Mouse (Mus musculus) embryonic facial prominence, embryonic 13.5 days (tissue): ENCODE data around the gene Nphp1. TPM values are rescaled to one million over a fixed set of nuclear protein-coding genes. Genes with fewer than 3 reads are reported as not detected.
A peak's percentile ranks its signal among the peaks of the same experiment; 100 is the strongest.

ENCODE experiments used
- ATAC-seq: fragments of 200-750 bp; cut with Nextera tagmentation; 2 replicates; pipeline ENCODE4 v1.8.0; 2017; ENCODE audit warnings: low read depth; ENCODE audit not compliant: insufficient number of reproducible peaks, insufficient read depth, low FRiP score, low TSS enrichment
- H3K27ac ChIP-seq: fragments of 300-500 bp; sonication (generic); 2 replicates; pipeline ENCODE4 v1.5.1; 2015; ENCODE audit warnings: moderate library complexity, mild to moderate bottlenecking, inconsistent platforms
- H3K27me3 ChIP-seq: fragments of 300-500 bp; sonication (generic); 2 replicates; pipeline ENCODE4 v1.6.1; 2015; ENCODE audit warnings: mild to moderate bottlenecking, inconsistent platforms
- H3K36me3 ChIP-seq: fragments of 300-500 bp; sonication (generic); 2 replicates; pipeline ENCODE4 v1.6.1; 2015; ENCODE audit warnings: mild to moderate bottlenecking, inconsistent platforms
- H3K4me1 ChIP-seq: fragments of 300-500 bp; sonication (generic); 2 replicates; pipeline ENCODE4 v1.6.1; 2015; ENCODE audit warnings: inconsistent platforms
- H3K4me2 ChIP-seq: fragments of 300-500 bp; sonication (generic); 2 replicates; pipeline ENCODE4 v1.6.1; 2015; ENCODE audit warnings: moderate library complexity, mild to moderate bottlenecking, inconsistent platforms
- H3K4me3 ChIP-seq: fragments of 300-500 bp; sonication (generic); 2 replicates; pipeline ENCODE4 v1.5.1; 2015; ENCODE audit warnings: mild to moderate bottlenecking, inconsistent platforms
- H3K9ac ChIP-seq: fragments of 300-500 bp; sonication (generic); 2 replicates; pipeline ENCODE4 v1.6.1; 2015; ENCODE audit warnings: mild to moderate bottlenecking, inconsistent platforms
- H3K9me3 ChIP-seq: fragments of 300-500 bp; sonication (generic); 2 replicates; pipeline ENCODE4 v1.6.1; 2016; ENCODE audit warnings: inconsistent platforms
- WGBS: fragments of 180-500 bp; shearing (Covaris S2); methylation state at CpG from one replicate; pipeline ENCODE4 v1.1.7; 2015; ENCODE audit warnings: mixed read lengths; 5-methylcytosine and 5-hydroxymethylcytosine counted together
- polyA plus RNA-seq: library from polyadenylated mRNA; unstranded; fragments of >200 nt; fragmentation: Nextera tagmentation; extraction: Ambion mirVana; gene quantifications from 2 replicates; pipeline ENCODE4 v1.2.1, GENCODE M21; 2015

Gene Nphp1
- polyA plus RNA-seq = 28.4 and 31.3 TPM in 2 replicates

DNA sequence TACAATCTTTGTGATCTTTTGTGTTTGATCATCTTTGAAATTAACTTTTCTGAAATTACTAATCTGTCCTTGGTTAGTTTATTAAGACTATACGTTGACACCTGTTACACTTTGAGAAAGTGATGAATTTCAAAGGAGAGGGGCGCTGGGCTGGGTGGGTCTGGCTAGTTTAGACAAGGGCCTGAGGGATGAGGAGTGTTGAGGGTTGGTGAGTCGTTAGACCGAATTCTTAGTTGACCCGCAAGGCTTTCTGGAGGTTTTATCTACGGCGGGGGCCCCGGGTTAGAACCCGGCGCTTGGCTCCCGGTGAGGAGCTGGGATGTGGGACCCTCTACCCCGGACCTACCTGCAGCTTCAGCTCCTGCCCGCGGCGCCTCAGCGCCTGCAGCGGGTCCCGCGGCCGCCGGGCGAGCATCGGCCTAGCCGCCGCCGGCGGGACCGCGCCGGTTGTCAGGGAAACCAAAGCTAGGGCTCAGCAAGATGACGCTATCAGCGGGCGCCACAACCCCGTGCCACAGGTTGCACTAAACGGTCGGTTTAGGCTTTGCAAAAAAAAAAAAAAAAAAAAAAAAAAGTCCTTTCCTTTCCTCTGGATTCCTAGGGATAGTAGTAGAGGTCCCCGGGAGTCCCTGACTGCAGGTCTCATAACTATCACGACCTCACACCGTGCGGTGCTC is at the start of gene Nphp1:
Gene Nphp1 (minus strand): TSS at position 458 of the 677 bp plus-strand sequence.
- peak within 1 kb of the TSS; percentile 70 for H3K27ac ChIP-seq
- peak within 1 kb of the TSS; percentile 74 for H3K4me3 ChIP-seq
- H3K9ac ChIP-seq = peak within 1 kb of the TSS; percentile 83
- WGBS = under 1% methylated on average over 40 of the region's 40 CpGs
- no peaks in the 10 kb centered on the region for H3K27me3 ChIP-seq
- no peaks in the 10 kb centered on the region for H3K36me3 ChIP-seq
- H3K4me2 ChIP-seq = peak within 1 kb of the TSS; percentile 65
- ATAC-seq = peak; percentile 73; the same call in 1 of the 2 replicates
- no peaks in the 10 kb centered on the region for H3K9me3 ChIP-seq
- H3K4me1 ChIP-seq = peaks cover 20% of the 10 kb centered on the region

DNA sequence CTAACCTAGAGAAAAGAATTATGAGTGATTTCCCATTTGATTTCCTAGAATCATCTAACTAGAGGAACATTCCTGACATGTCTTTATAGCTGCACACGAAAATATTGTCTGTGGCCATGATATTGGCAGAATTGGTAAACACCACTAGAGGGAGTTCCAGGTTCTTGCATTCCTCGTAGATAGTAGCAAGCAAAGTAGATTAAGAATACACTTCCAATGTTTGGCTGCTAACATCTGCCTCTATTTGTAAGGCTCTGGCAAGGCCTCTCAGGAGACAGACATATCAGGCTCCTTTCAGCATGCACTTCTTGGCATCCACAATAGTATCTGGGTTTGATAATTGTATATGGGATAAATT is 44.1 kb upstream of the Nphp1 start:
- Histone ChIP-seq H3K4me1 (peaks cover 14% of the 10 kb centered on the region; the same call in 1 of the 2 replicates), H3K36me3 (0 out of 2 replicates have a peak, but pooled peaks cover 4% of the 10 kb centered on the region), H3K27ac (no peak overlapping the region), H3K4me3 (no peak overlapping the region), H3K9ac (no peak overlapping the region), H3K27me3 (peaks cover 9% of the 10 kb centered on the region), H3K4me2 (no peak overlapping the region), H3K9me3 (no peaks in the 10 kb centered on the region)
- WGBS = 17% methylated on average over 2 of the region's 2 CpGs
- no peak for ATAC-seq

GRCm38 (mm10) chr2:127832103-127832832 is 43.6 kb upstream of the Nphp1 start:
- peaks cover 4% of the 10 kb centered on the region for H3K27me3 ChIP-seq
- peaks cover 4% of the 10 kb centered on the region for H3K36me3 ChIP-seq
- peak overlapping the region; percentile 77 for H3K4me2 ChIP-seq
- peak overlapping the region; percentile 78 for H3K4me3 ChIP-seq
- ATAC-seq = peak; percentile 52; the same call in 1 of the 2 replicates
- H3K9ac ChIP-seq = peak overlapping the region; percentile 74
- no peaks in the 10 kb centered on the region for H3K9me3 ChIP-seq
- 0 out of 2 replicates have a peak overlapping the region, but pooled peaks have one; percentile 11 for H3K27ac ChIP-seq
- 37% methylated on average over 11 of the region's 11 CpGs for WGBS
- H3K4me1 ChIP-seq = peaks cover 14% of the 10 kb centered on the region; the same call in 1 of the 2 replicates

GRCm38 (mm10) chr2:127831401-127832102 is 42.9 kb upstream of the Nphp1 start, which contains the start of gene Bub1:
TSS of gene Bub1 (minus strand) at chr2:127831865.
- 0 out of 2 replicates have a peak within 1 kb of the TSS, but pooled peaks have one; percentile 11 for H3K27ac ChIP-seq
- H3K4me2 ChIP-seq = peak within 1 kb of the TSS; percentile 77
- no peaks in the 10 kb centered on the region; the same call in none of the 2 replicates for H3K27me3 ChIP-seq
- peak; percentile 93 for ATAC-seq
- peaks cover 8% of the 10 kb centered on the region for H3K36me3 ChIP-seq
- under 1% methylated on average over 56 of the region's 56 CpGs for WGBS
- H3K4me1 ChIP-seq = peaks cover 14% of the 10 kb centered on the region; the same call in 1 of the 2 replicates
- H3K9ac ChIP-seq = peak within 1 kb of the TSS; percentile 74
- peak within 1 kb of the TSS; percentile 78 for H3K4me3 ChIP-seq
- H3K9me3 ChIP-seq = no peaks in the 10 kb centered on the region

DNA sequence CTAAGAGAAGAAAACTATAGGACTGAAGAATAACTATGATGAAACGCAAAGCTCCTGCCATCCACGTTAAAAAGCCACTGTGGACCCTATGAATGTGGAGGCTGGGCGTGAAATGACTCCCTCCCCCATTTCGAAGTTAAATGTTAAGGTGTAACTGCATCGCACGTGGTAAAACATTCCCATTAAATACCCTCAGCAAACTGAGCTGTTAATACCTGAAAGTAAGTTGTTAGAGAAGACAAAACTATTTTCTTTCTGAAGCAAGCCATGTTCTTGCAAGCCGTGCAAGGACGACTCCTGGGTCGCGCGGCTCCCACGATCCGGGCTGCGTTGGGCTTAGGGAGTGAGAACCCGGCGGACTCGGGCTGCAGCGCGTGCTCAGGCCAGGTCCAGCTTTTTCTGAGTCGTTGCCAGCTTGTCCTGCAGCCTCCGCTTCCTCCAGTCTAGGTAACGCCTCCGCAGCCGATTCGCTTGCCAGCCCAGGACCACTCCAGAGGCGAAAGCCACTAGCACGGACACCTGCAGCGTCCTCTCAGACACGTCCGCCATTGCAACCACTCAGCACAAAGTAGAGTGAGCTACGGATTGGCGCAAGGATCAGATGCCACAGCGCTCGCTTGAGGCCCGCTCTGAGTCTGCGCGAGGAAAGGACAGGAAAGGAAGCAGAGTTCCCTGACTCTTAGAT is 3.4 kb upstream of the Nphp1 start, which contains the start of gene Mtln:
Gene Mtln (minus strand): TSS at position 570 of the 685 bp plus-strand sequence.
- peak within 1 kb of the TSS; percentile 67 for H3K4me2 ChIP-seq

DNA sequence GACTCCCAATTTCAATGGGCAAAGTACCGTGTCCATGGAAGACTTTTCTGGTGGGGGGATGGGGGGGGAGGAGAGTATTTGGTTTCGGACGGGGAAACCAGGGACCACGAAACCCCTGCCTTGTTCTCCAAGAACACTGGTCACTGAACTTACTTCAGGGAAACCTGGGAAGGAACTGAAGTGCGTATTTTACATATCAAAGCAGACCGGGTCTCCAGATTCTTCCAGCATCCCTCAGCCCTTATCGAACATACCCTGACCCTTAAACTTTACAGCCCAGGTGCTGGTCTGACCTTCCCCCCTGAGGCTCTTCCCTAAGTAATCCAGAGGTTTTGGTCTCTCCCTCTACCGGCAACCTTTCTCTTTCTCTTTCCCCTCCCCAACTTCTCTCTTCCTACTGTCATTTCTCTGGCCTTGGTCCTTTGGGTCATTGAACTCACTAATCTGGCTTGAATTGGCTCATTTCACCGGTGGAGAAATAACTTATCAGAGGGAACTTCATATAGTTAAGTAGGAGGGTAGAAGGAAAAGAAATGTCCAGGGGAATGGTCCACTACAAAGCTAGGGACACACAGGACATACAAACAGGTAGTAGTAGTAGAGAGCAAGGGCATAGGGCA is 1.1 kb upstream of the Nphp1 start:
- no peaks in the 10 kb centered on the region for H3K9me3 ChIP-seq
- 17% methylated on average over 9 of the region's 9 CpGs for WGBS
- no peak for ATAC-seq
- H3K36me3 ChIP-seq = no peaks in the 10 kb centered on the region
- peak overlapping the region; percentile 74; the same call in 1 of the 2 replicates for H3K4me3 ChIP-seq
- peak overlapping the region; percentile 83 for H3K9ac ChIP-seq
- peak overlapping the region; percentile 65 for H3K4me2 ChIP-seq
- no peak overlapping the region for H3K27ac ChIP-seq
- peaks cover 20% of the 10 kb centered on the region for H3K4me1 ChIP-seq
- no peaks in the 10 kb centered on the region for H3K27me3 ChIP-seq

More for the DNA sequence above, 3.4 kb upstream of the Nphp1 start, which contains the start of gene Mtln:
- Histone ChIP-seq H3K9me3 (no peaks in the 10 kb centered on the region), H3K27me3 (no peaks in the 10 kb centered on the region), H3K4me1 (peaks cover 20% of the 10 kb centered on the region), H3K9ac (peak within 1 kb of the TSS; percentile 80), H3K36me3 (no peaks in the 10 kb centered on the region), H3K4me3 (peak within 1 kb of the TSS; percentile 70), H3K27ac (peak within 1 kb of the TSS; percentile 80)
- 2% methylated on average over 37 of the region's 37 CpGs for WGBS
- peak; percentile 95 for ATAC-seq

DNA sequence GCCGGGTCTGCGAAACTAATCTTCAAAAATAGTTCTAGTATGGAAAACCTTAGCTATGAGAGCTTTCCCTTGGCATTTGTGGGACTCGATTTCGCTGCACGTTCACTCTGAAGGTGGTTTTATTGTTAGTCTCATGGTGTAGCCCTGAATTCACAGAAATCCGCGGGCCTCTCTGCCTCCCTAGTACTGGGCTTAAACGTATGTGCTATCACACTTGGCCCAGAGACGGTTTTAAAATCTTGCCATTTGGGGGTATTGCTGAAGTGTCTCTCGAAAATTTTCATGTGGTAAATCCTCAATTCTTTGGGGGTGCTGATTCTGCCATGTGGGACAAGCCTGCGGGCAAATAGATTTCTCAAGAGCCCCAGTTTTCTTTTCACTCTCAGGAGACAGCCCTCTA is 441 bp upstream of the Nphp1 start:
- Histone ChIP-seq H3K27ac (peak overlapping the region; percentile 70), H3K36me3 (no peaks in the 10 kb centered on the region), H3K4me2 (peak overlapping the region; percentile 65), H3K27me3 (no peaks in the 10 kb centered on the region), H3K4me1 (peaks cover 20% of the 10 kb centered on the region), H3K9ac (peak overlapping the region; percentile 83), H3K4me3 (peak overlapping the region; percentile 74), H3K9me3 (no peaks in the 10 kb centered on the region)
- 4% methylated on average over 11 of the region's 11 CpGs for WGBS
- no peak for ATAC-seq

GRCm38 (mm10) chr2:127787226-127787625 is 1.5 kb downstream of the Nphp1 start:
- H3K9me3 ChIP-seq = no peaks in the 10 kb centered on the region
- 88% methylated on average over 5 of the region's 5 CpGs for WGBS
- no peaks in the 10 kb centered on the region for H3K36me3 ChIP-seq
- no peak for ATAC-seq
- H3K9ac ChIP-seq = no peak overlapping the region
- H3K4me1 ChIP-seq = peaks cover 20% of the 10 kb centered on the region
- H3K27ac ChIP-seq = no peak overlapping the region
- H3K4me2 ChIP-seq = no peak overlapping the region
- no peak overlapping the region for H3K4me3 ChIP-seq
- H3K27me3 ChIP-seq = no peaks in the 10 kb centered on the region

DNA sequence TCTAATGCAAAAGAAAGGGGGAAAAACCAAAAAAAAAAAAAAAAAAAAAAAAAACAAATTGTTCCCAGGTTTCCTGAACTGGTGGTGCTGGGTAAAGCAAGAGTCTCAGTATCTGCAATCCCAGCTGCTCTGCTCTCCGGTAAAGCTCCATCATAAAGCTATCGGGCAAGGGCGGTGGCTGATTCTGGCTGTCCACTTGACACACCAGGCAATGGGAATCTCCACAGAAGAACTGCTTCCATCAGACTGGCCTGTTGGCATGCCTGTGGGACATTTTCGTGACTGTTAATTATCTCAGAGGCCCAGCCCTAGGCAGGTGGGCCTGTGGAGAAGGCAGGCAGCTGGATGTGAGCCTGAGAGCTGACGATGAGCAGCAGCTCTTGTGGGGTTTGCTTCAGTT is 10.2 kb downstream of the Nphp1 start:
- Histone ChIP-seq H3K4me1 (peaks cover 5% of the 10 kb centered on the region; the same call in 1 of the 2 replicates), H3K27ac (no peak overlapping the region), H3K9ac (no peak overlapping the region), H3K36me3 (peaks cover 34% of the 10 kb centered on the region), H3K9me3 (no peaks in the 10 kb centered on the region), H3K4me2 (no peak overlapping the region), H3K4me3 (no peak overlapping the region), H3K27me3 (no peaks in the 10 kb centered on the region)
- 78% methylated on average over 5 of the region's 5 CpGs for WGBS
- ATAC-seq = no peak

- H3K27me3 ChIP-seq = no peaks in the 10 kb centered on the region
- H3K36me3 ChIP-seq = peaks cover 51% of the 10 kb centered on the region
- peaks cover 5% of the 10 kb centered on the region; the same call in 1 of the 2 replicates for H3K4me1 ChIP-seq
These were observed 13.7 kb downstream of the Nphp1 start for GRCm38 (mm10) chr2:127775013-127775412.

More at GRCm38 (mm10) chr2:127775013-127775412, 13.7 kb downstream of the Nphp1 start:
- no peaks in the 10 kb centered on the region for H3K9me3 ChIP-seq
- H3K9ac ChIP-seq = no peak overlapping the region
- WGBS = 74% methylated on average over 3 of the region's 3 CpGs
- no peak overlapping the region for H3K4me2 ChIP-seq
- no peak overlapping the region for H3K4me3 ChIP-seq
- ATAC-seq = no peak
- no peak overlapping the region for H3K27ac ChIP-seq
